Mouse (Mus musculus) ES-Bruce4 (cell line): ENCODE data around the gene Slc25a12.

Experiments used
- CTCF ChIP-seq: IDR thresholded peaks from one replicate; pipeline ENCODE4 v1.8.1; 2011; ENCODE audit warnings: low read depth, low read length
- EP300 ChIP-seq: IDR thresholded peaks from 2 replicates; pipeline ENCODE4 v1.6.1; 2011; ENCODE audit warnings: low read depth, low read length; ENCODE audit not compliant: insufficient read depth
- POLR2A ChIP-seq: IDR thresholded peaks from one replicate; pipeline ENCODE4 v1.8.1; 2011; ENCODE audit warnings: low read length; ENCODE audit not compliant: insufficient read depth

- TF ChIP-seq CTCF (no peak), POLR2A (no peak), EP300 (no peak)
These were observed 23.5 kb downstream of the Slc25a12 start for GRCm38 (mm10) chr2:71343884-71344640.
